Mouse (Mus musculus) adrenal gland, adult 2 months (tissue): ENCODE measurements around the gene Brat1. TPM values are rescaled to one million over a fixed set of nuclear protein-coding genes. Genes with fewer than 3 reads are reported as not detected.
A peak's percentile ranks its signal among the peaks of the same experiment; 100 is the strongest.

Experiments used
- DNase-seq: peaks from one replicate; pipeline ENCODE4 v3.0.0; 2021
- polyA plus RNA-seq: library from polyadenylated mRNA; depleted of rRNA; stranded (reverse); fragments of >200 nt; gene quantifications from 2 replicates; pipeline ENCODE4 v1.2.3, GENCODE M21; 2012; rRNA removed
- total RNA-seq, 2 experiments: library from RNA; stranded (reverse); gene quantifications; 2 replicates each; pipeline ENCODE4 v1.2.3; 2021

The Brat1 gene
- total and polyA plus RNA-seq, 3 experiments: 16.9 to 46.4 (median 18.8) TPM

- no peak for DNase-seq
Measured at GRCm38 (mm10) chr5:140748425-140748824, 43.6 kb downstream of the Brat1 start.

GRCm38 (mm10) chr5:140749062-140749875 lies 44.5 kb downstream of the Brat1 start:
- DNase-seq: peak; percentile 74

GRCm38 (mm10) chr5:140750925-140751324 lies 46.1 kb downstream of the Brat1 start:
- no peak for DNase-seq

- DNase-seq: no peak
Measured at GRCm38 (mm10) chr5:140752041-140752440, 47.2 kb downstream of the Brat1 start.

GRCm38 (mm10) chr5:140752639-140753038 lies 47.8 kb downstream of the Brat1 start:
- DNase-seq: no peak

GRCm38 (mm10) chr5:140753223-140753622 lies 48.4 kb downstream of the Brat1 start:
- no peak for DNase-seq

- no peak for DNase-seq
Measured at GRCm38 (mm10) chr5:140758864-140759263, 54.1 kb downstream of the Brat1 start.

GRCm38 (mm10) chr5:140762540-140762939 lies 57.7 kb downstream of the Brat1 start:
- DNase-seq: no peak

- DNase-seq: peak; percentile 66
Measured at GRCm38 (mm10) chr5:140764921-140765613, 60.3 kb downstream of the Brat1 start.

GRCm38 (mm10) chr5:140766566-140766965 lies 61.8 kb downstream of the Brat1 start:
- no peak for DNase-seq

- peak; percentile 93 for DNase-seq
Measured at GRCm38 (mm10) chr5:140767704-140768141, 62.9 kb downstream of the Brat1 start.

- DNase-seq: peak; percentile 79
Measured at GRCm38 (mm10) chr5:140768333-140768732, 63.5 kb downstream of the Brat1 start.

Other genes with a start within 250 kb of the Brat1 start
- 10 to 100 TPM in 1 of 2 experiments, 1 to 10 TPM in 1; 9.7 to 17.4 TPM for gene Chst12, start 199.5 kb upstream of the Brat1 start, total RNA-seq
- gene Chst12, start 199.5 kb upstream of the Brat1 start, polyA plus RNA-seq: 16.6 and 16.7 TPM in 2 replicates
- gene Grifin, start 139.9 kb upstream of the Brat1 start, total RNA-seq: not detected
- not detected in 2 replicates for gene Grifin, start 139.9 kb upstream of the Brat1 start, polyA plus RNA-seq
- 10 to 100 TPM in 1 of 2 experiments, 1 to 10 TPM in 1; 9.5 to 14.5 TPM for gene Lfng, start 97.7 kb upstream of the Brat1 start, total RNA-seq
- 59.0 and 60.2 TPM in 2 replicates for gene Lfng, start 97.7 kb upstream of the Brat1 start, polyA plus RNA-seq
- 10 to 100 TPM; 48.6 to 95.9 TPM for gene Ttyh3, start 56.0 kb upstream of the Brat1 start, total RNA-seq
- 185 and 217 TPM in 2 replicates for gene Ttyh3, start 56.0 kb upstream of the Brat1 start, polyA plus RNA-seq
- 10 to 100 TPM; 13.5 to 23.5 TPM for gene Iqce, start 2.6 kb upstream of the Brat1 start, total RNA-seq
- 19.3 and 19.6 TPM in 2 replicates for gene Iqce, start 2.6 kb upstream of the Brat1 start, polyA plus RNA-seq
- gene Amz1, start 19.1 kb downstream of the Brat1 start, total RNA-seq: 1 to 10 TPM in 1 of 2 experiments, under 1 TPM in 1; 0.52 to 1.1 TPM
- 1.5 and 1.6 TPM in 2 replicates for gene Amz1, start 19.1 kb downstream of the Brat1 start, polyA plus RNA-seq
- 100 to 1,000 TPM; 116 to 121 TPM for gene Gna12, start 125.4 kb downstream of the Brat1 start, total RNA-seq
- 153 and 200 TPM in 2 replicates for gene Gna12, start 125.4 kb downstream of the Brat1 start, polyA plus RNA-seq